Mouse (Mus musculus): Measurements from ENCODE around the gene Cpt1a. TPM values are rescaled to one million over a fixed set of nuclear protein-coding genes. Genes with fewer than 3 reads are reported as not detected.

Cpt1a gene
- polyA plus RNA-seq, 1 experiment from 2014 or later = 30.8 TPM

DNA sequence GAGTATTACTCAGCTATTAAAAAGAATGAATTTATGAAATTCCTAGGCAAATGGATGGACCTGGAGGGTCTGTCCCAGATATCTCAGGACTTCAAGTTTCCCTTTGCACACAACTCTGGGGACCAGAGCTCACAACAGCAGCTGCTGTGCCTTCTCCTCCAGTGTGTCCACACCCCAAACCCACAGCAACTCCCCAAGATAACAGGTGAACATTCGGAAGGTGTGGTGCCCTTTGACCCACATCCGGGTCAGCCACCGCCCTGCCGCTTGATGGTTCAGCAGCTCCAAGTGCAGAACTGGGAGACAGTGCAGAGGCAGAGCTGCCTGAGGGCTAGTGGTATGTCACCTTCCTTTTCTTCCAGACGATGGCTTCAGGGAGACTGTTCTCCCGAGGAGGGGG lies 26.9 kb upstream of the Cpt1a start:
- H3K9me3 ChIP-seq (replicated peaks; ENCODE audit: control insufficient read depth, low read length) = no peaks in the 10 kb centered on the region
- H3K27me3 ChIP-seq (ENCODE audit: control insufficient read depth, insufficient read depth, low read length) = no peaks in the 10 kb centered on the region
- no peak overlapping the region for H3K9ac ChIP-seq (ENCODE audit: low read length)
- no peaks in the 10 kb centered on the region for H3K4me1 ChIP-seq (ENCODE audit: control insufficient read depth, insufficient read depth, low read length)
- peaks cover 10% of the 10 kb centered on the region; the same call in 1 of the 2 replicates for H3K36me3 ChIP-seq (ENCODE audit: control insufficient read depth, insufficient read depth, low read length)
- 74% methylated on average over 6 of the region's 6 CpGs for WGBS
- H3K4me3 ChIP-seq (replicated peaks; ENCODE audit: low read length) = no peak overlapping the region
- H3K4me2 ChIP-seq (ENCODE audit: low read depth, low read length) = no peak overlapping the region
- no peak overlapping the region for H3K27ac ChIP-seq (ENCODE audit: low read length)
- peak; percentile 24; the same call in 1 of the 2 replicates for ATAC-seq (ENCODE audit: insufficient read depth, low FRiP score)

DNA sequence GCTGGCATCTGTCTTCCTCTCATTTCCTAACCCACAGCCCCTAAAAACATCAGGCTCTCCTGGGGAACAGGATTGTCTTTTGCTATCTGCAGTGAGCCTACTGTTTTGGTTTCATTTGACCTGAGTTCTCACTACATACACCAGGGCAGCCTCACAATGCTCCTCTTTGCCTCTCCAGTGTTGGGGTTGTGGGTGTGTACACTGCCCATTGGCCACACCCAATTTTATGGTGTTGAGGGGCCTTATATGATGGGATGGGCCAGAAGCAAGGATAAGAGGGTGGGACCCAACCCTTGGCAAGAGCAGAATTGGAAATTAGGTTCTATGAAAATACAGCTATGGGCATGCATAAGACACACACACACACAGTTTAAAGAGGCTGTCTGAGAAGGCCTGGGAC lies 25.1 kb upstream of the Cpt1a start:
- no peak overlapping the region for H3K9ac ChIP-seq (ENCODE audit: low read length)
- H3K27me3 ChIP-seq (ENCODE audit: control insufficient read depth, insufficient read depth, low read length) = no peaks in the 10 kb centered on the region
- ATAC-seq (ENCODE audit: insufficient read depth, low FRiP score) = no peak
- no peak overlapping the region for H3K27ac ChIP-seq (ENCODE audit: low read length)
- no peak overlapping the region for H3K4me3 ChIP-seq (replicated peaks; ENCODE audit: low read length)
- H3K9me3 ChIP-seq (replicated peaks; ENCODE audit: control insufficient read depth, low read length) = no peaks in the 10 kb centered on the region
- H3K4me1 ChIP-seq (ENCODE audit: control insufficient read depth, insufficient read depth, low read length) = no peaks in the 10 kb centered on the region
- no peak overlapping the region for H3K4me2 ChIP-seq (ENCODE audit: low read depth, low read length)
- no peaks in the 10 kb centered on the region for H3K36me3 ChIP-seq (ENCODE audit: control insufficient read depth, insufficient read depth, low read length)

DNA sequence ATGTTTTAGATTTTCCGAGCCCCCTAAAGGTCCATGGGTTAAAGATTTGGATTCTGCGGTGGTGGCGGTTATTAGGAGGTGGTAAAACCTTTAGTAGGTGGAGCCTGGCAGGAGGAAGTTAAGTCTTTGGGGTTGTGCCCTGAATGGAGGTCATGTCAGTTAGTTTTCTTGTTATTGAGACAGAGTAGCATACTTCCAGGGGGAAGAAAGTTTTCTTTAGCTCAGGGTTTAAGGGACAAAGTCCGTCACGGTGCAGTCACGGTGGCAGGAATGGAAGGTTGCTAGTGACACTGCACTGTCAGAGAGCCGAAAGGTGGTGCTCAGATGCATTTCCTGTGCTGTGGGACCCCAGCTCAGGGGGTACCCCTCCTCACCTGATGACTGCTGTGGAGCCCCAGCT lies 24.4 kb upstream of the Cpt1a start:
- Histone ChIP-seq H3K9ac (ENCODE audit: low read length) (no peak overlapping the region), H3K4me2 (ENCODE audit: low read depth, low read length) (no peak overlapping the region), H3K4me1 (ENCODE audit: control insufficient read depth, insufficient read depth, low read length) (no peaks in the 10 kb centered on the region), H3K36me3 (ENCODE audit: control insufficient read depth, insufficient read depth, low read length) (no peaks in the 10 kb centered on the region), H3K27me3 (ENCODE audit: control insufficient read depth, insufficient read depth, low read length) (no peaks in the 10 kb centered on the region), H3K9me3 (replicated peaks; ENCODE audit: control insufficient read depth, low read length) (no peaks in the 10 kb centered on the region), H3K4me3 (replicated peaks; ENCODE audit: low read length) (no peak overlapping the region), H3K27ac (ENCODE audit: low read length) (no peak overlapping the region)
- WGBS = 74% methylated on average over 7 of the region's 7 CpGs
- no peak for ATAC-seq (ENCODE audit: insufficient read depth, low FRiP score)

DNA sequence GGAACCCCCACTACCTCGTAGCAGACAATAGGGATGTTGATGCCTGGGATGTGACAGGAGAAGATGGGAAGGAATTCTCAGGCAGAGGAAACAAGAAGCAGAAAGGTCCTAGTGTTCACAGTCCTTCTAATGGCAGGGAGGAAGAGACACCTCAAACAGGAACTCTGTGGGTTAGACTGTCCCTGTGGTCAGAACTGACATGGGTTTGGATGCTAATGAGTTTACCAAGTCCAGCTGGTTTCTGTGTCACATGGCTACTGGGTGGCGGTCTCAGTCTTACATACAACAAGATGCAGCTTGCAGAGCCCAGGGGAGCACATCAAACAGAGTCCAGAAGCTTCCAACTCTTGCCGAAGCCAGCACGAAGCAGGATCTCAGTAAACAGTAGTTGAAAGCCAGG lies 18.1 kb upstream of the Cpt1a start:
- ATAC-seq (ENCODE audit: insufficient read depth, low FRiP score) = no peak
- 65% methylated on average over 4 of the region's 4 CpGs for WGBS
- H3K4me1 ChIP-seq (ENCODE audit: control insufficient read depth, insufficient read depth, low read length) = no peaks in the 10 kb centered on the region
- H3K9me3 ChIP-seq (replicated peaks; ENCODE audit: control insufficient read depth, low read length) = no peaks in the 10 kb centered on the region
- H3K36me3 ChIP-seq (ENCODE audit: control insufficient read depth, insufficient read depth, low read length) = no peaks in the 10 kb centered on the region
- no peak overlapping the region for H3K4me3 ChIP-seq (replicated peaks; ENCODE audit: low read length)
- H3K9ac ChIP-seq (ENCODE audit: low read length) = no peak overlapping the region
- no peak overlapping the region for H3K4me2 ChIP-seq (ENCODE audit: low read depth, low read length)
- H3K27ac ChIP-seq (ENCODE audit: low read length) = no peak overlapping the region
- no peaks in the 10 kb centered on the region for H3K27me3 ChIP-seq (ENCODE audit: control insufficient read depth, insufficient read depth, low read length)

DNA sequence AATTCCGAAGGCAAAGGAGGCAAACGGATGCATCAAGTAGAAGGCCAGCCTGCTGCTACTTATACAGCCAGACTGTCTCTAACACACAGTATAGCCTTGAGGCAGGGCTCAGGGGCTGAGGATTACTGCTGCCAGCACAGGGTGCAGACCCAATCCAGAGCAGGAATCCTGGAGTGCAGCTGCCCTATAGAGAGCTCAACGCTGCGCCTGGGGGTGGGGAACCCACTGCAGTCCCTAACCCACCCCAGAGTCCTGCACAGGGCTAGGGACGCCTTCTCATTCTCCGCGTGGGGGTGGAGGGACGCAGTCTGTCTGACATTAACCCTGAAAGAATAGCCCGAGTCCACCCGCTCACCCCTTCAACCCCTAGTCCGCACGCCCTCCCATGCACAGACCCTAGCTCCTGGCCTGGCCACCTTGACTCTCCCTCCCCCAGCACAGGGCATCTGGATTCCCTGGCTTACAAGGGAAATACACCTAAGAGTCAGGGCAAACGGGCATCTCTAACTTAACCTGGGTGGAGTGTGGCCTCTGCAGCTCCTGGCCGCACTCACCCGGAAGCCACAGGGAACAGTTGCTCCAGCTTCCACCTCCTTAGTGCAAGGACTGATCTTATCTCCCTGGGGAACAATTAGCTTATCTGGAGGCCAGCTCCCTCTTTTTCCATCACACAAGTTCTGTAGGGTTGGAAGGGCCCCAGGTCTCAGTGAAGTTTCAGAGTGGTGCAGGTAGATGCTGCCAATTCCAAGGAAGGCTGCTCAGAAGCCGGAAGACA lies 14.8 kb upstream of the Cpt1a start:
- no peaks in the 10 kb centered on the region for H3K9me3 ChIP-seq (replicated peaks; ENCODE audit: control insufficient read depth, low read length)
- WGBS = 53% methylated on average over 16 of the region's 16 CpGs
- H3K4me2 ChIP-seq (ENCODE audit: low read depth, low read length) = no peak overlapping the region
- H3K9ac ChIP-seq (ENCODE audit: low read length) = no peak overlapping the region
- H3K36me3 ChIP-seq (ENCODE audit: control insufficient read depth, insufficient read depth, low read length) = no peaks in the 10 kb centered on the region
- peak; percentile 66; the same call in 1 of the 2 replicates for ATAC-seq (ENCODE audit: insufficient read depth, low FRiP score)
- H3K27me3 ChIP-seq (ENCODE audit: control insufficient read depth, insufficient read depth, low read length) = no peaks in the 10 kb centered on the region
- H3K4me1 ChIP-seq (ENCODE audit: control insufficient read depth, insufficient read depth, low read length) = no peaks in the 10 kb centered on the region
- H3K4me3 ChIP-seq (replicated peaks; ENCODE audit: low read length) = no peak overlapping the region
- H3K27ac ChIP-seq (ENCODE audit: low read length) = no peak overlapping the region

DNA sequence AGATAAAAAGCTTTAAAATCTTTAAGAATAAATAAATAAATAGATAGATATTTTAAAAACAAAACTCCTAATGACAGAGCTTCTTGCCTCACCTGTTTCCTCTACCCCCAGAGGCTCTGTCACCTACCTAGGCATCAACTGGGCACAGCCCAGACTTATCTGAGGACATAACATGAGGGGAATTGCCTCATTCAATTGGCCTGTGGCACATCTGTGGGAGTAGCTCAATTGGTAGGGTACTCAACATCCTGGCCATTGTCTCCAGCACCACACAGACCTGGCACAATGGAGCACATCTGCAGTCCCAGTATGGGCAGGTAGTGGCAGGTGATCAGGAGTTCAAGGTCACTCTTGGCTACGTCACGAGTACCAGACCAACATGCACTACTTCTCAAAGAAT lies 2.8 kb upstream of the Cpt1a start:
- H3K4me2 ChIP-seq (ENCODE audit: low read depth, low read length) = no peak overlapping the region

DNA sequence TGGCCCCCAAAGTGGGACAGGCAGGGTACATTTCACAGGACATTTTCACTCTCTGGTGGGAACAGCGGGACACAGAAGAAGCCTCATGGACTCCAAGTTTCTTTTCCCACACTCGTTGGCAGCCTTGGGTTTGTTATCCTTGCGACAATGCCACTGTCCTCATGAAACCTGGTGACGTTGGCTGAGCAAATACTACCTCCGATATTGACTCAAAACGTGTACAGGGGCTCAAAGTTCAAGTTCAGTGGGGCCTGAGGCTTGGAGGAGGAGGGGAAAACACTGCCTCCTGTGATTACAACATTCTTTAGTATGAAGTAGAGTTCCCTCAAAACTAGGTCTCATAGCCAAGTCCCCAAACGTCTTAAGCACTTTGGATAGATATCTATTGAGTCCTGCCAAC lies 2.0 kb upstream of the Cpt1a start:
- ATAC-seq (ENCODE audit: insufficient read depth, low FRiP score) = peak; percentile 25; the same call in 1 of the 2 replicates
- peak overlapping the region; percentile 79 for H3K27ac ChIP-seq (ENCODE audit: low read length)

More for the DNA sequence above, 2.8 kb upstream of the Cpt1a start:
- no peak for ATAC-seq (ENCODE audit: insufficient read depth, low FRiP score)
- H3K27me3 ChIP-seq (ENCODE audit: control insufficient read depth, insufficient read depth, low read length) = no peaks in the 10 kb centered on the region
- H3K9ac ChIP-seq (ENCODE audit: low read length) = no peak overlapping the region
- peaks cover 11% of the 10 kb centered on the region for H3K4me1 ChIP-seq (ENCODE audit: control insufficient read depth, insufficient read depth, low read length)
- H3K9me3 ChIP-seq (replicated peaks; ENCODE audit: control insufficient read depth, low read length) = no peaks in the 10 kb centered on the region
- H3K36me3 ChIP-seq (ENCODE audit: control insufficient read depth, insufficient read depth, low read length) = no peaks in the 10 kb centered on the region
- 71% methylated on average over 2 of the region's 2 CpGs for WGBS
- peak overlapping the region; percentile 79 for H3K27ac ChIP-seq (ENCODE audit: low read length)
- H3K4me3 ChIP-seq (replicated peaks; ENCODE audit: low read length) = no peak overlapping the region

DNA sequence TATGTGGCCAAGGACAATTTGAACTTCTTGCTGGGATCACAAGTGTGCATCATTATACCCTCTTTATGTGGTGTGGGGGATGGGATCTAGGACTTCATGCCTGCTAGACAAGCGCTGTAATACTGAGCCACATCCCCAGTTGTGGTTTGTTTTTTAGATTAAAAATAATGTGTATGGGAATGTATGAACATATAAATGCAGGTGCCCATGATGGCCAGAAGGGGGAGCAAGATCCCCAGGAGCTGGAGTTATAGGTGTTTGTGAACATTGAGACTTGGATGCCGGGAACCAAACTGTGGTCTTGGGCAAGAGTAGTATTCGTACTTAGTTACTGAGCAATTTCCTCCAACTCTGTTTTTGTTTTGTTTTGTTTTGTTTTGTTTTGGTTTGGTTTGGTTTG lies 1.3 kb upstream of the Cpt1a start:
- no peak overlapping the region for H3K9ac ChIP-seq (ENCODE audit: low read length)
- H3K36me3 ChIP-seq (ENCODE audit: control insufficient read depth, insufficient read depth, low read length) = no peaks in the 10 kb centered on the region
- H3K4me2 ChIP-seq (ENCODE audit: low read depth, low read length) = no peak overlapping the region
- ATAC-seq (ENCODE audit: insufficient read depth, low FRiP score) = no peak
- 74% methylated on average over 3 of the region's 3 CpGs for WGBS
- peaks cover 13% of the 10 kb centered on the region for H3K4me1 ChIP-seq (ENCODE audit: control insufficient read depth, insufficient read depth, low read length)
- no peaks in the 10 kb centered on the region for H3K27me3 ChIP-seq (ENCODE audit: control insufficient read depth, insufficient read depth, low read length)
- no peak overlapping the region for H3K4me3 ChIP-seq (replicated peaks; ENCODE audit: low read length)
- no peaks in the 10 kb centered on the region for H3K9me3 ChIP-seq (replicated peaks; ENCODE audit: control insufficient read depth, low read length)
- no peak overlapping the region for H3K27ac ChIP-seq (ENCODE audit: low read length)

More for the DNA sequence above, 2.0 kb upstream of the Cpt1a start:
- H3K9me3 ChIP-seq (replicated peaks; ENCODE audit: control insufficient read depth, low read length) = no peaks in the 10 kb centered on the region
- H3K4me2 ChIP-seq (ENCODE audit: low read depth, low read length) = no peak overlapping the region
- no peak overlapping the region for H3K9ac ChIP-seq (ENCODE audit: low read length)
- H3K4me3 ChIP-seq (replicated peaks; ENCODE audit: low read length) = no peak overlapping the region
- H3K4me1 ChIP-seq (ENCODE audit: control insufficient read depth, insufficient read depth, low read length) = peaks cover 11% of the 10 kb centered on the region
- WGBS = 62% methylated on average over 7 of the region's 7 CpGs
- no peaks in the 10 kb centered on the region for H3K36me3 ChIP-seq (ENCODE audit: control insufficient read depth, insufficient read depth, low read length)
- H3K27me3 ChIP-seq (ENCODE audit: control insufficient read depth, insufficient read depth, low read length) = no peaks in the 10 kb centered on the region

DNA sequence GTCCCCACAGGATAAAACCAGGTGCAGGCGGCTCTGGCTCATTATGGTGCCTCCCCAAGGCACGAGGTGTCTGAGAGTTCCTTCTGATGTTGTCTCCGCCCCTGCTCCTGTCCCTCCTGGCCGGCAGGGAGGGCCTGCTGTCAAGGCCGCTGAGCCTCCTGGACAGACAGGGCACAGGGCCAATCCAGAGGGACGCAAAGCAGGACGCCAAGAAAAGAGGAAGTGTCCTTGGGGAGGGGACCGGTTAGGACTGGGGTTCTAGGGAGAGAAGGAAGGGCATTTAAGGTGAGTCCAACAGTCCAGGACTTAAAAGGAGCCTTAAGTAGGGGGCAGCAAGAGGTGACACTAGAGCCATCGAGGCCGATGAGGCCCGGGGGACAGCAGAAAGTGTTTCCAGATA lies 517 bp upstream of the Cpt1a start:
- Histone ChIP-seq H3K4me1 (ENCODE audit: control insufficient read depth, insufficient read depth, low read length) (peaks cover 21% of the 10 kb centered on the region), H3K27ac (ENCODE audit: low read length) (peak overlapping the region; percentile 64), H3K9ac (ENCODE audit: low read length) (peak overlapping the region; percentile 47), H3K36me3 (ENCODE audit: control insufficient read depth, insufficient read depth, low read length) (no peaks in the 10 kb centered on the region), H3K27me3 (ENCODE audit: control insufficient read depth, insufficient read depth, low read length) (no peaks in the 10 kb centered on the region), H3K4me2 (ENCODE audit: low read depth, low read length) (peak overlapping the region; percentile 99), H3K4me3 (replicated peaks; ENCODE audit: low read length) (peak overlapping the region; percentile 74), H3K9me3 (replicated peaks; ENCODE audit: control insufficient read depth, low read length) (no peaks in the 10 kb centered on the region)
- ATAC-seq (ENCODE audit: insufficient read depth, low FRiP score) = peak; percentile 10; the same call in 1 of the 2 replicates
- 9% methylated on average over 11 of the region's 11 CpGs for WGBS

Measured in stomach, embryonic 16.5 days (tissue).